Mouse (Mus musculus): ENCODE data around the gene Grid1.

The Grid1 gene

GRCm38 (mm10) chr14:34919221-34919620 lies 99.3 kb downstream of the Grid1 start:
- DNase-seq = no peak

- no peak for DNase-seq
Observed at GRCm38 (mm10) chr14:34921265-34921664, 101.4 kb downstream of the Grid1 start.

GRCm38 (mm10) chr14:34925021-34925420 lies 105.1 kb downstream of the Grid1 start:
- DNase-seq = no peak

- no peak for DNase-seq
Observed at GRCm38 (mm10) chr14:34930040-34930719, 110.3 kb downstream of the Grid1 start.

GRCm38 (mm10) chr14:34933197-34933596 lies 113.3 kb downstream of the Grid1 start:
- no peak for DNase-seq

GRCm38 (mm10) chr14:34936192-34936770 lies 116.4 kb downstream of the Grid1 start:
- DNase-seq = no peak

- no peak for DNase-seq
Observed at GRCm38 (mm10) chr14:34944390-34944979, 124.6 kb downstream of the Grid1 start.

GRCm38 (mm10) chr14:34945471-34946313 lies 125.8 kb downstream of the Grid1 start:
- no peak for DNase-seq

GRCm38 (mm10) chr14:34946314-34946583 lies 126.3 kb downstream of the Grid1 start:
- no peak for DNase-seq

GRCm38 (mm10) chr14:34948249-34948648 lies 128.3 kb downstream of the Grid1 start:
- DNase-seq = no peak

- no peak for DNase-seq
Observed at GRCm38 (mm10) chr14:34952311-34952710, 132.4 kb downstream of the Grid1 start.

- no peak for DNase-seq
Observed at GRCm38 (mm10) chr14:34953566-34953965, 133.7 kb downstream of the Grid1 start.

GRCm38 (mm10) chr14:34955689-34956088 lies 135.8 kb downstream of the Grid1 start:
- DNase-seq = no peak

- no peak for DNase-seq
Observed at GRCm38 (mm10) chr14:34960227-34960626, 140.3 kb downstream of the Grid1 start.

- no peak for DNase-seq
Observed at GRCm38 (mm10) chr14:34963616-34964168, 143.8 kb downstream of the Grid1 start.

- DNase-seq = no peak
Observed at GRCm38 (mm10) chr14:34969102-34969819, 149.4 kb downstream of the Grid1 start.

GRCm38 (mm10) chr14:34972930-34973329 lies 153.0 kb downstream of the Grid1 start:
- DNase-seq = no peak

GRCm38 (mm10) chr14:34980756-34981155 lies 160.8 kb downstream of the Grid1 start:
- no peak for DNase-seq

GRCm38 (mm10) chr14:34989131-34989530 lies 169.2 kb downstream of the Grid1 start:
- no peak for DNase-seq

- no peak for DNase-seq
Observed at GRCm38 (mm10) chr14:35006736-35007135, 186.8 kb downstream of the Grid1 start.

- no peak for DNase-seq
Observed at GRCm38 (mm10) chr14:35008674-35009073, 188.8 kb downstream of the Grid1 start.

- no peak for DNase-seq
Observed at GRCm38 (mm10) chr14:35009074-35009473, 189.2 kb downstream of the Grid1 start.

- DNase-seq = no peak
Observed at GRCm38 (mm10) chr14:35026686-35027085, 206.8 kb downstream of the Grid1 start.
